Mouse (Mus musculus): ENCODE results near the gene Tmem131.

DNA sequence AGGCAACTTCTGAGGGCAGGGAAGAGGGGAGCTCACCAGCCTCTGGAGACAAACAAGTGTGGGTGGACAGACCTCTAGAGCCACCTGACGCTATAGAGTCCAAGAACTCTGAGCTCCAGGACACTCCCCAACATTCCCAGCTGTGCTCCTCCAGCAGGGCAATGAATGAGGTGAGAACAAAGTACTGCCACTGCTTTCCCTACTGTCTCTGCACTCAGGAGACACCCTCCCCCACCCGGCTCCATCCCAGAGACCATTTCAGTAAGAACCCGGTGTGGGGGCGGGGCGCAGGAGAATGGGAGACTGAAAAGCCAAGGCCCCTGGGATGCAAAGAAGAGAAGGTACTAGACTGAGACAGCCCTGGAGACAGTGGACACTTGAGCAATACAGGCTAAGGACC lies 98.4 kb downstream of the Tmem131 start:
- TF ChIP-seq EP300 (IDR thresholded peaks at IDR 0.05; ENCODE audit: insufficient read depth, low read depth, low read length) (peak; percentile 72), POLR2A (IDR thresholded peaks at IDR 0.05; ENCODE audit: insufficient read depth, low read length) (no peak)
